23 mouse cellular contexts compared by ENCODE assay signal in the genomic region with DNA sequence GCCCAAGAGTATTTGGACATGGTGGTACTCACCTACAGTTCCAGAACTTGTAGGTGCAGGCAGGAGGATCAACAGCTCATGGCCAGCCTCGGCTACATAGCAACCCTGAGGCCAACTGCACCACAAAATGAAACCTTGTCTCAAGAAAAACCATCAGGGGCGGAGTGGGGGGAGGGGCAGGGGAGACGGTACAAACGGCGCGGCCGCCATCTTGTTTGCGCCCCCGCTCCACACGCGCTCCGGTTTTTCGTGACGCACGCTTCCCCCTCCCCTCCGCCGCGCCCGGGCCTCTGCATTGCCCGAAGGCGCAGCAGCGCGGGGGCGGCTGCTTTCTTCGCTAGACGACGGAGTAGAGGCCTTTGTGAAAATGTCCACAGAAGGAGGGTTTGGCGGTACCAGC.
A peak's percentile ranks its signal among the peaks of the same experiment; 100 is the strongest.
DNase-seq lines count a peak whose midpoint lies in the region; ATAC-seq and TF ChIP-seq lines count a peak whose summit lies in the region.
"Had no signal": no experiment of that assay in that cellular context is flagged by ENCODE, and none has a peak within 500 bp of the region (broad histone marks: within the 10 kb centered on the region; RNA-seq: fewer than 3 reads in every experiment).

No protein-coding gene starts in this region.

- no peaks in the 10 kb centered on the region for H3K27me3 ChIP-seq in heart, embryonic 13.5 days (replicated peaks)
- H3K27me3 ChIP-seq in heart, adult 2 months (ENCODE audit: control insufficient read depth, insufficient read depth, low read length), result no peaks in the 10 kb centered on the region
- H3K27me3 ChIP-seq in midbrain, embryonic 13.5 days, result no peaks in the 10 kb centered on the region
- H3K27me3 ChIP-seq: hindbrain, embryonic 15.5 days; intestine, embryonic 15.5 days; kidney, embryonic 15.5 days; limb, embryonic 12.5 days; liver, embryonic 13.5 days; midbrain, embryonic 12.5 days had no signal

- no peak for DNase-seq in heart, adult 2 months
- peak; percentile 42 for DNase-seq in testis, postnatal 10 days (ENCODE audit: low spot score)
- no peak for DNase-seq in thymus, postnatal 25 days
- no peak for DNase-seq in kidney, adult 11 months
- DNase-seq: adrenal gland, postnatal 36 days; cerebellum, adult 18-20 months; cerebellum, postnatal 36 days; gastrocnemius, adult 2 months; heart, adult 11 months; kidney, postnatal 4 days; liver, embryonic 13.5 days; lung, embryonic 14.5 days; lung, postnatal 36 days had no signal

- no peak overlapping the region for H3K9ac ChIP-seq in heart, embryonic 13.5 days
- no peak overlapping the region for H3K9ac ChIP-seq in heart, adult 2 months (ENCODE audit: low read depth, low read length)
- H3K9ac ChIP-seq in midbrain, embryonic 13.5 days (replicated peaks), result no peak overlapping the region
- H3K9ac ChIP-seq: hindbrain, embryonic 15.5 days; intestine, embryonic 15.5 days; kidney, embryonic 15.5 days; limb, embryonic 12.5 days; liver, embryonic 13.5 days; lung, embryonic 14.5 days; midbrain, embryonic 12.5 days had no signal

- no peak for TF ChIP-seq POLR2A in heart, adult 2 months (IDR thresholded peaks at IDR 0.05; ENCODE audit: insufficient read depth, low read depth, low read length)

- H3K4me1 ChIP-seq in heart, embryonic 13.5 days, result no peaks in the 10 kb centered on the region
- no peaks in the 10 kb centered on the region for H3K4me1 ChIP-seq in heart, adult 2 months (ENCODE audit: control insufficient read depth, insufficient read depth, low read length)
- no peaks in the 10 kb centered on the region for H3K4me1 ChIP-seq in midbrain, embryonic 13.5 days (replicated peaks)
- H3K4me1 ChIP-seq: hindbrain, embryonic 15.5 days; intestine, embryonic 15.5 days; kidney, embryonic 15.5 days; limb, embryonic 12.5 days; liver, embryonic 13.5 days; midbrain, embryonic 12.5 days had no signal

- no peak for TF ChIP-seq EP300 in heart, adult 2 months (IDR thresholded peaks at IDR 0.05; ENCODE audit: insufficient read depth, low read depth, low read length)

- H3K79me2 ChIP-seq in heart, adult 2 months (replicated peaks; ENCODE audit: control insufficient read depth, insufficient read depth, low read length), result no peaks in the 10 kb centered on the region

- intact Hi-C loops in heart, adult 2 months (cut with DNase I), result no loop called here

- ATAC-seq in heart, embryonic 13.5 days (ENCODE audit: extremely low read depth, insufficient number of reproducible peaks, low FRiP score, low TSS enrichment), result no peak
- ATAC-seq in activated CD4-positive, CD25-positive, alpha-beta regulatory T cell, adult 4 months, result peak; percentile 36
- peak; percentile 32 to 53; a peak in 1 of 4 replicates for ATAC-seq in hematopoietic stem cell, adult 5-6 weeks (replicated peaks in 1 of 2; ENCODE audit: insufficient read depth in 1 of 2, low FRiP score in 2 of 2, low TSS enrichment in 1 of 2, low read depth in 1 of 2, poor library complexity in 2 of 2, severe bottlenecking in 2 of 2)
- no peak for ATAC-seq in midbrain, embryonic 13.5 days
- ATAC-seq: intestine, embryonic 15.5 days had no signal

- H3K4me2 ChIP-seq in heart, embryonic 13.5 days, result peak overlapping the region; percentile 40
- no peak overlapping the region for H3K4me2 ChIP-seq in midbrain, embryonic 13.5 days (replicated peaks)
- H3K4me2 ChIP-seq: hindbrain, embryonic 15.5 days; intestine, embryonic 15.5 days; kidney, embryonic 15.5 days; limb, embryonic 12.5 days; liver, embryonic 13.5 days; lung, embryonic 14.5 days; midbrain, embryonic 12.5 days had no signal

- no peaks in the 10 kb centered on the region for H3K9me3 ChIP-seq in heart, embryonic 13.5 days
- no peaks in the 10 kb centered on the region for H3K9me3 ChIP-seq in midbrain, embryonic 13.5 days
- H3K9me3 ChIP-seq: hindbrain, embryonic 15.5 days; intestine, embryonic 15.5 days; kidney, embryonic 15.5 days; limb, embryonic 12.5 days; liver, embryonic 13.5 days; midbrain, embryonic 12.5 days had no signal

- H3K4me3 ChIP-seq in heart, embryonic 13.5 days, result peak overlapping the region; percentile 9; the same call in 1 of the 2 replicates
- no peak overlapping the region for H3K4me3 ChIP-seq in heart, adult 2 months
- no peak overlapping the region for H3K4me3 ChIP-seq in midbrain, embryonic 13.5 days (replicated peaks)
- H3K4me3 ChIP-seq: gastrocnemius, adult 2 months; hindbrain, embryonic 15.5 days; intestine, embryonic 15.5 days; kidney, embryonic 15.5 days; limb, embryonic 12.5 days; liver, embryonic 13.5 days; midbrain, embryonic 12.5 days; myocyte had no signal

- 73% methylated on average over 28 of the region's 28 CpGs for WGBS in heart, embryonic 13.5 days
- 77% methylated on average over 28 of the region's 28 CpGs for WGBS in heart, adult 2 months
- WGBS in midbrain, embryonic 13.5 days, result 89% methylated on average over 28 of the region's 28 CpGs

- H3K36me3 ChIP-seq in heart, embryonic 13.5 days, result no peaks in the 10 kb centered on the region
- H3K36me3 ChIP-seq in heart, adult 2 months (ENCODE audit: control insufficient read depth, insufficient read depth, low read length), result no peaks in the 10 kb centered on the region
- no peaks in the 10 kb centered on the region for H3K36me3 ChIP-seq in midbrain, embryonic 13.5 days
- H3K36me3 ChIP-seq: hindbrain, embryonic 15.5 days; intestine, embryonic 15.5 days; kidney, embryonic 15.5 days; limb, embryonic 12.5 days; liver, embryonic 13.5 days; midbrain, embryonic 12.5 days had no signal

- no peak overlapping the region for H3K27ac ChIP-seq in heart, embryonic 13.5 days (replicated peaks)
- H3K27ac ChIP-seq in heart, adult 2 months, result no peak overlapping the region
- H3K27ac ChIP-seq in midbrain, embryonic 13.5 days, result no peak overlapping the region
- H3K27ac ChIP-seq: gastrocnemius, adult 2 months; hindbrain, embryonic 15.5 days; intestine, embryonic 15.5 days; kidney, embryonic 15.5 days; limb, embryonic 12.5 days; liver, embryonic 13.5 days; midbrain, embryonic 12.5 days had no signal

- no peak for TF ChIP-seq CTCF in heart, adult 2 months (IDR thresholded peaks at IDR 0.05)

Comparison
In these comparisons a context has a peak if more than half of its experiments do, and no peak if none do; other contexts are left out.
1. ATAC-seq: peak in activated CD4-positive, CD25-positive, alpha-beta regulatory T cell, adult 4 months (single experiment) and hematopoietic stem cell, adult 5-6 weeks (2 of 2); none in heart, embryonic 13.5 days (single experiment) and midbrain, embryonic 13.5 days (single experiment).